Mouse (Mus musculus): Measurements from ENCODE around the gene Armc12. TPM values are rescaled to one million over a fixed set of nuclear protein-coding genes. Genes with fewer than 3 reads are reported as not detected.

Armc12 gene
- polyA plus RNA-seq, 1 experiment = not detected

GRCm38 (mm10) chr17:28523355-28524008 is 7.1 kb upstream of the Armc12 start:
- TF ChIP-seq POLR2A (IDR thresholded peaks at IDR 0.05; ENCODE audit: low read depth, low read length) = no peak
- TF ChIP-seq CTCF (IDR thresholded peaks at IDR 0.05; ENCODE audit: extremely low read depth, insufficient read length, insufficient replicate concordance, low read depth, low read length) = no peak
- Histone ChIP-seq H3K27me3 (ENCODE audit: control insufficient read depth, insufficient read depth, low read length) (no peaks in the 10 kb centered on the region), H3K27ac (ENCODE audit: insufficient read depth, low read depth, low read length) (peak overlapping the region; percentile 77), H3K4me3 (ENCODE audit: low read depth, low read length) (peak overlapping the region; percentile 69), H3K4me1 (ENCODE audit: control insufficient read depth, insufficient read depth, insufficient read length, low read length) (peaks cover 16% of the 10 kb centered on the region), H3K36me3 (ENCODE audit: control insufficient read depth, insufficient read depth, low read length) (no peaks in the 10 kb centered on the region)
- WGBS = 9% methylated on average over 28 of the region's 28 CpGs

- no peaks in the 10 kb centered on the region for H3K36me3 ChIP-seq (ENCODE audit: control insufficient read depth, insufficient read depth, low read length)
- peaks cover 12% of the 10 kb centered on the region for H3K4me1 ChIP-seq (ENCODE audit: control insufficient read depth, insufficient read depth, insufficient read length, low read length)
- no peaks in the 10 kb centered on the region for H3K27me3 ChIP-seq (ENCODE audit: control insufficient read depth, insufficient read depth, low read length)
- TF ChIP-seq CTCF (IDR thresholded peaks at IDR 0.05; ENCODE audit: extremely low read depth, insufficient read length, insufficient replicate concordance, low read depth, low read length) (no peak), POLR2A (IDR thresholded peaks at IDR 0.05; ENCODE audit: low read depth, low read length) (no peak)
- peak overlapping the region; percentile 43 for H3K4me3 ChIP-seq (ENCODE audit: low read depth, low read length)
- no peak overlapping the region for H3K27ac ChIP-seq (ENCODE audit: insufficient read depth, low read depth, low read length)
- 76% methylated on average over 23 of the region's 23 CpGs for whole genome bisulfite sequencing
Observed at GRCm38 (mm10) chr17:28524009-28524695, 6.5 kb upstream of the Armc12 start.

GRCm38 (mm10) chr17:28524831-28525430 is 5.7 kb upstream of the Armc12 start:
- H3K27ac ChIP-seq (ENCODE audit: insufficient read depth, low read depth, low read length) = no peak overlapping the region
- no peak overlapping the region for H3K4me3 ChIP-seq (ENCODE audit: low read depth, low read length)
- TF ChIP-seq CTCF (IDR thresholded peaks at IDR 0.05; ENCODE audit: extremely low read depth, insufficient read length, insufficient replicate concordance, low read depth, low read length) (no peak), POLR2A (IDR thresholded peaks at IDR 0.05; ENCODE audit: low read depth, low read length) (no peak)
- 65% methylated on average over 4 of the region's 4 CpGs for WGBS
- H3K4me1 ChIP-seq (ENCODE audit: control insufficient read depth, insufficient read depth, insufficient read length, low read length) = peaks cover 12% of the 10 kb centered on the region
- no peaks in the 10 kb centered on the region for H3K27me3 ChIP-seq (ENCODE audit: control insufficient read depth, insufficient read depth, low read length)
- no peaks in the 10 kb centered on the region for H3K36me3 ChIP-seq (ENCODE audit: control insufficient read depth, insufficient read depth, low read length)

- no peaks in the 10 kb centered on the region for H3K36me3 ChIP-seq (ENCODE audit: control insufficient read depth, insufficient read depth, low read length)
- no peaks in the 10 kb centered on the region for H3K27me3 ChIP-seq (ENCODE audit: control insufficient read depth, insufficient read depth, low read length)
- peaks cover 7% of the 10 kb centered on the region for H3K4me1 ChIP-seq (ENCODE audit: control insufficient read depth, insufficient read depth, insufficient read length, low read length)
- H3K27ac ChIP-seq (ENCODE audit: insufficient read depth, low read depth, low read length) = no peak overlapping the region
- H3K4me3 ChIP-seq (ENCODE audit: low read depth, low read length) = no peak overlapping the region; the same call in 1 of the 2 replicates
- 29% methylated on average over 12 of the region's 12 CpGs for WGBS
- TF ChIP-seq POLR2A (IDR thresholded peaks at IDR 0.05; ENCODE audit: low read depth, low read length) (0 out of 2 replicates have a peak, but pooled peaks have one; percentile 4), CTCF (IDR thresholded peaks at IDR 0.05; ENCODE audit: extremely low read depth, insufficient read length, insufficient replicate concordance, low read depth, low read length) (no peak)
Observed at GRCm38 (mm10) chr17:28527184-28528042, 3.2 kb upstream of the Armc12 start.

- 2% methylated on average over 6 of the region's 6 CpGs for WGBS
- Histone ChIP-seq H3K4me1 (ENCODE audit: control insufficient read depth, insufficient read depth, insufficient read length, low read length) (peaks cover 3% of the 10 kb centered on the region), H3K4me3 (ENCODE audit: low read depth, low read length) (no peak overlapping the region; the same call in 1 of the 2 replicates), H3K27me3 (ENCODE audit: control insufficient read depth, insufficient read depth, low read length) (no peaks in the 10 kb centered on the region), H3K36me3 (ENCODE audit: control insufficient read depth, insufficient read depth, low read length) (no peaks in the 10 kb centered on the region), H3K27ac (ENCODE audit: insufficient read depth, low read depth, low read length) (no peak overlapping the region)
- TF ChIP-seq POLR2A (IDR thresholded peaks at IDR 0.05; ENCODE audit: low read depth, low read length) (no peak), CTCF (IDR thresholded peaks at IDR 0.05; ENCODE audit: extremely low read depth, insufficient read length, insufficient replicate concordance, low read depth, low read length) (peak; percentile 99)
Observed at GRCm38 (mm10) chr17:28528043-28528351, 2.6 kb upstream of the Armc12 start.

- Histone ChIP-seq H3K36me3 (ENCODE audit: control insufficient read depth, insufficient read depth, low read length) (no peaks in the 10 kb centered on the region), H3K27ac (ENCODE audit: insufficient read depth, low read depth, low read length) (no peak overlapping the region), H3K27me3 (ENCODE audit: control insufficient read depth, insufficient read depth, low read length) (no peaks in the 10 kb centered on the region), H3K4me3 (ENCODE audit: low read depth, low read length) (no peak overlapping the region), H3K4me1 (ENCODE audit: control insufficient read depth, insufficient read depth, insufficient read length, low read length) (peaks cover 3% of the 10 kb centered on the region; the same call in 1 of the 2 replicates)
- 71% methylated on average over 4 of the region's 4 CpGs for WGBS
- TF ChIP-seq CTCF (IDR thresholded peaks at IDR 0.05; ENCODE audit: extremely low read depth, insufficient read length, insufficient replicate concordance, low read depth, low read length) = no peak
- no peak for TF ChIP-seq POLR2A (IDR thresholded peaks at IDR 0.05; ENCODE audit: low read depth, low read length)
Observed at GRCm38 (mm10) chr17:28529116-28529515, 1.5 kb upstream of the Armc12 start.

Data from small intestine, adult 2 months (tissue).